Mouse (Mus musculus) heart, embryonic 13.5 days (tissue): ENCODE results near the gene Trip11. TPM values are rescaled to one million over a fixed set of nuclear protein-coding genes. Genes with fewer than 3 reads are reported as not detected.

ENCODE experiments used
- ATAC-seq: fragments of 200-750 bp; cut with Nextera tagmentation; 2 replicates; pipeline ENCODE4 v1.8.0; 2017; ENCODE audit warnings: moderate TSS enrichment; ENCODE audit not compliant: insufficient number of reproducible peaks, low FRiP score, low TSS enrichment; ENCODE audit errors: extremely low read depth
- H3K27ac ChIP-seq: fragments of 300-500 bp; sonication (generic); replicated peaks from 2 replicates; pipeline ENCODE4 v1.5.1; 2015; ENCODE audit warnings: moderate library complexity, mild to moderate bottlenecking, inconsistent platforms
- H3K27me3 ChIP-seq: fragments of 300-500 bp; sonication (generic); replicated peaks from 2 replicates; pipeline ENCODE4 v1.6.1; 2015; ENCODE audit warnings: mild to moderate bottlenecking, inconsistent platforms
- H3K36me3 ChIP-seq: fragments of 300-500 bp; sonication (generic); 2 replicates; pipeline ENCODE4 v1.6.1; 2015; ENCODE audit warnings: mild to moderate bottlenecking, inconsistent platforms
- H3K4me1 ChIP-seq: fragments of 300-500 bp; sonication (generic); 2 replicates; pipeline ENCODE4 v1.6.1; 2015; ENCODE audit warnings: inconsistent platforms
- H3K4me2 ChIP-seq: fragments of 300-500 bp; sonication (generic); 2 replicates; pipeline ENCODE4 v1.6.1; 2015; ENCODE audit warnings: inconsistent platforms, mild to moderate bottlenecking, moderate library complexity
- H3K4me3 ChIP-seq: fragments of 300-500 bp; sonication (generic); 2 replicates; pipeline ENCODE4 v1.5.1; 2015; ENCODE audit warnings: moderate library complexity, mild to moderate bottlenecking, inconsistent platforms
- H3K9ac ChIP-seq: fragments of 300-500 bp; sonication (generic); 2 replicates; pipeline ENCODE4 v1.6.1; 2015; ENCODE audit warnings: inconsistent platforms, mild to moderate bottlenecking, moderate library complexity
- H3K9me3 ChIP-seq: fragments of 300-500 bp; sonication (generic); 2 replicates; pipeline ENCODE4 v1.6.1; 2016; ENCODE audit warnings: inconsistent platforms
- WGBS: fragments of 180-500 bp; shearing (Covaris S2); methylation state at CpG from one replicate; pipeline ENCODE4 v1.1.7; 2015; ENCODE audit warnings: mixed read lengths; 5-methylcytosine and 5-hydroxymethylcytosine counted together
- polyA plus RNA-seq: library from polyadenylated mRNA; unstranded; fragments of >200 nt; fragmentation: Nextera tagmentation; extraction: Ambion mirVana; gene quantifications from 2 replicates; pipeline ENCODE4 v1.2.1, GENCODE M21; 2015

Gene Trip11
- polyA plus RNA-seq, 1 experiment from 2014 or later = 19.5 TPM

DNA sequence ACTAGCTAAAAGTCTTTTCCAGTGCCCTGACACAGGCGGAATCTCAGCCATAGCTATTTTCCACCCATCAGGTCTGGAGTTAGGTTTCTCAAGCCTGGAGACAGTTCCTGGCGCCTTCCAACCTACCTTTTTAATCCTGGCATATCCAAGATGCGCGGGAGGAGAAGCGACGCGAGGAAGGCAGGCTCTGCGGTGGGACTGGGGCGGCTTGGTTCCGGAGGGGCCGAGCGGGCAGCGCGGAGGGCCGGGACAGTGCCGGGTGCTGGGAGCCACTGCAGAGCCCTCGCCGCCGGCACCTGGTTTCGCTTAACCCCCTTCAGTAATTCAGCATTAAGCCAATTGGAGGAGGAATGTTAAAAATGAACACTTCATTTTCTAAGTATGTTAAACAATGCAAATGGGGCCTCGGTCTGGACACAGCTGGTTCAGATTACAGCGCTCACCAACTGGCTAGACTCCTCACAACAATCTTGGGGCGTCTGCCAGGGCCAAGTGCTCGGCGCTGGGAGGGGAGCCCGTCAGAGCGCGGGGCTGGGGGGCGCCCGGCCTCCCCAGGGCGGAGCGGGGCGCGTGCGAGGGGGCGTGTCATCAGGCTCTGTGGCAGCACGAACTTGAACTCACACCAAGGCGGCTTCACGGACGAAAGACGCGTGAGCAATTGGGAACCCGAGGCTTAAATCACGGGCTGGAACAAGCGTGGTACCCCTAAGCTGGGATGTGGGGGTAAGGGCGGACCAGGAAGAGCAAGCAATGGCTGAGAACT is 94.3 kb downstream of the Trip11 start, which contains the start of gene Fbln5:
Gene Fbln5 (minus strand): TSS at position 448 of the 763 bp plus-strand sequence.
- H3K4me3 ChIP-seq = peak within 1 kb of the TSS; percentile 56
- H3K4me1 ChIP-seq = peaks cover 19% of the 10 kb centered on the region
- H3K27me3 ChIP-seq = peaks cover 24% of the 10 kb centered on the region
- WGBS = under 1% methylated on average over 46 of the region's 46 CpGs
- H3K36me3 ChIP-seq = no peaks in the 10 kb centered on the region
- peak within 1 kb of the TSS; percentile 96 for H3K4me2 ChIP-seq
- H3K9me3 ChIP-seq = no peaks in the 10 kb centered on the region
- peak within 1 kb of the TSS; percentile 87 for H3K27ac ChIP-seq
- 0 out of 2 replicates have a peak, but pooled peaks have one; percentile 38 for ATAC-seq
- H3K9ac ChIP-seq = peak within 1 kb of the TSS; percentile 76

DNA sequence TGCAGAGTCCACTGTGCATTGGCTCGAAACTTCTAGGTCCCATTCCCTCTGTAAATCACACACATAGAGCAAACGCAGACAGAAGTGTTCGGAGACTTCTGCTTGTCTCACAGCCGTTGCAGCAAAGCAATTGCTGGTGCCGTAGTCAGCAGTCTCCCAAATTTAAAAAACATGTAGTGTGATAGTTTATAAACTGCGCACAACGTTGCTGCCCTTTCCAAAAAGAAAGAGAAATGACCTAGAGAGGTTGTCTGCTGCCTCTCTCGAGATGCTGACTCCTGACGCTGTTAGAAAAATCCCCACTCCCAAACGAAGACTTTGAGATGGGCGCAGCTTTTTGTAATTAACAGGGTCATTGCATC is 94.8 kb downstream of the Trip11 start:
- H3K27ac ChIP-seq = peak overlapping the region; percentile 87
- 29% methylated on average over 11 of the region's 11 CpGs for WGBS
- peak overlapping the region; percentile 56 for H3K4me3 ChIP-seq
- H3K4me2 ChIP-seq = peak overlapping the region; percentile 96
- no peak for ATAC-seq
- H3K27me3 ChIP-seq = peaks cover 24% of the 10 kb centered on the region
- peaks cover 19% of the 10 kb centered on the region for H3K4me1 ChIP-seq
- peak overlapping the region; percentile 76 for H3K9ac ChIP-seq
- no peaks in the 10 kb centered on the region for H3K9me3 ChIP-seq
- H3K36me3 ChIP-seq = no peaks in the 10 kb centered on the region

DNA sequence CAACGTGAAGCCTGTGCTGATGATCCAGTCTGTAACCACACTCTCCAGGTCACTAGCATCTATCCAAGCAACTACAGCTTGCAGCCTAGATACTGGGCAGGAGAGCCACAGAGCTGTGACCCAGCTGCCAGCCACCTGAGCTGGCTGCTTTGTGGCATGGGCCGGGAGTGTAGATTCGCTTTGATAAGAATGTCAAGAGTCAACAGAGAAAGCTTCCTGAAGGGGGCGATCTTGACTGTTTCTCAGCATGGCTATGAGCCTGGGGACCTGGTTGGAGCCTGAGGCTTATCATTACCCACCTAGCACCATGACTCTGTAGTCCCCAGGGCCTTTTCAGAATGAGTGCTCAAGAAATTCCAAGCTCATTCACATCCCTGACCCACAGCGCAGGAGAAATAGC is 96.3 kb downstream of the Trip11 start:
- no peaks in the 10 kb centered on the region for H3K36me3 ChIP-seq
- H3K27ac ChIP-seq = no peak overlapping the region
- H3K27me3 ChIP-seq = peaks cover 24% of the 10 kb centered on the region
- H3K9me3 ChIP-seq = no peaks in the 10 kb centered on the region
- ATAC-seq = no peak
- H3K9ac ChIP-seq = peak overlapping the region; percentile 76
- WGBS = 34% methylated on average over 5 of the region's 5 CpGs
- H3K4me2 ChIP-seq = peak overlapping the region; percentile 96
- peaks cover 18% of the 10 kb centered on the region for H3K4me1 ChIP-seq
- peak overlapping the region; percentile 56 for H3K4me3 ChIP-seq

DNA sequence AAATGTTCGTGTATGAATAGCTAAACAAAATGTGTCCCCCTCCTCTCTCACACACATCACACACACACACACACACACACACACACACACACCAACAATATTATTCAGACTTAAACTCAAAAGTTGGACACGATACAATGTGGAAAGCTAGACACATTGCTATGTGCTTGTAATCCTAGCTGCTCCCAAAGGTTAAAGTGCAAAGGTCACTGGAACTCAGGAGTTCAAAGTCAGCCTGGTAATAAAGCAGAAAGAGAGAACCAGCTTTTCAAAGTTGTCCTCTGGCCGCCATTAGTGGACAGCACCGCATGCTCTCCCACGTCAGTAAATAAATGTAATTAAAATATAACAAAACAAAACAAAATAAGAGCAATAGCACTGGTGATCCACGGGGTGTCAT is 97.3 kb downstream of the Trip11 start:
- Histone ChIP-seq H3K4me3 (peak overlapping the region; percentile 2; the same call in 1 of the 2 replicates), H3K9me3 (no peaks in the 10 kb centered on the region), H3K4me2 (peak overlapping the region; percentile 96), H3K36me3 (no peaks in the 10 kb centered on the region), H3K4me1 (peaks cover 9% of the 10 kb centered on the region), H3K27ac (no peak overlapping the region), H3K9ac (no peak overlapping the region), H3K27me3 (peaks cover 23% of the 10 kb centered on the region)
- no peak for ATAC-seq
- 77% methylated on average over 6 of the region's 6 CpGs for WGBS

DNA sequence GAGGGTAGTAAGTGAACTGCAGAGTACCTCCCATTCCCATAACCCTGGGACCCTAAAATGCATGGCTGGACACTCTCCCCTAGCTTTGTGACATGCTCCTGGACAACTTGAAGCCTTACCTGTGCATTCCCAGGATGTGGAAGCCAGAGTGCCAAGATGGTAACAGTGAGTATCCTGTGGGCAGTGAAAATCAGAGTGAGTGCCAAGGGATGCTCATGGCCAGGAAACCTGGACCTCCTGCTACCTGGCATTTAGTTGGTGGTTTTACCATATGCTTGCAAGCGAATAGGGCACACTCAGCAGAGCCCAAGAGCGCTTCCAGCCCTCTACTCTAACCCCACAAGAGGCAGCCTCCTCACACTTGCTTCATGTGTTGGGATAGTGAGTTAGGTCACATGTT is 98.6 kb downstream of the Trip11 start:
- Histone ChIP-seq H3K4me1 (peaks cover 5% of the 10 kb centered on the region), H3K4me2 (peak overlapping the region; percentile 96), H3K9me3 (no peaks in the 10 kb centered on the region), H3K27ac (no peak overlapping the region), H3K36me3 (no peaks in the 10 kb centered on the region), H3K4me3 (no peak overlapping the region), H3K27me3 (peaks cover 14% of the 10 kb centered on the region), H3K9ac (no peak overlapping the region)
- ATAC-seq = no peak
- 76% methylated on average over 2 of the region's 2 CpGs for WGBS

DNA sequence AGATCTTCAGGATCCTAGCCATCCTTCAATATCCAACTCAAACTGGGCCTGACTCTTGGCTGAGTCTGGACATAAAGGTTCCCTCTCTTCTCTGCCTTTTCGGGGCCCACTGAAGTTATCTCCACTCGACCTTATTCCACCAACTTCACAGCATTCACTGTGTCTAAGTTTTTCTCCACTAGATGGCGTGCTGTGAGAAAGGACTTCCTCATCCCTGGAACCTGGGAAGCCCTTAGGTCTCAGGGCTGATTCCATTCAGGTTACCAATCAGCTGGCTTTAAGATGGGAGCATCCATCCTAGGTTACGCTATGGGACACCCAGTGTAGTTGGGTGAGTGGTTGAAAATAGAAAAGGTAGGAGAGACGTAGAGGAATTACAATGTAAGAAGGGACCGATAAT is 101.9 kb downstream of the Trip11 start:
- Histone ChIP-seq H3K27ac (no peak overlapping the region), H3K4me2 (no peak overlapping the region), H3K36me3 (no peaks in the 10 kb centered on the region), H3K9me3 (no peaks in the 10 kb centered on the region), H3K27me3 (0 out of 2 replicates have a peak, but pooled peaks cover 3% of the 10 kb centered on the region), H3K4me1 (no peaks in the 10 kb centered on the region), H3K9ac (no peak overlapping the region), H3K4me3 (no peak overlapping the region)
- ATAC-seq = no peak
- 50% methylated on average over 6 of the region's 6 CpGs for WGBS

DNA sequence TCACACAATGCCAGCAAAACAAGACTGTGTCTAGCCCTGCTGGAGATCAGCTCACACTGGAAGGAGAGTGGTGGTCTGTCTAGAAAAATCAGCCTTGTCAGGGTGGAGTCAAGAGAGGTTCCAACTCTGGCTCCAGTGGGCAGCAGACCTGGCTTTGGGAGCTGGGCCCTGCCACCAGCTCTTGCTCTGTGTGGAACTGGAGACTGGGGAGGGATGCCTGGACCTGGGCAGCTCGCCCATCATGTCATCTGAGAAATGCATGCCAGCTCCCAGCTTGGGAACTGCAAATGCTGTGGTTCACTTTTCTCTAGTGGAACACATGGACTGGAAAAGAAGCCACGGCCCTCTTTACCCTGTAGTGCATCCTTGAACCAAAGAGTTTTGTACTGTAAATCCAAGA is 102.6 kb downstream of the Trip11 start:
- WGBS = 53% methylated on average over 2 of the region's 2 CpGs
- H3K4me1 ChIP-seq = no peaks in the 10 kb centered on the region
- no peaks in the 10 kb centered on the region for H3K9me3 ChIP-seq
- no peak overlapping the region for H3K4me2 ChIP-seq
- H3K27ac ChIP-seq = no peak overlapping the region
- no peak overlapping the region for H3K9ac ChIP-seq
- no peak for ATAC-seq
- H3K27me3 ChIP-seq = 0 out of 2 replicates have a peak, but pooled peaks cover 3% of the 10 kb centered on the region
- no peaks in the 10 kb centered on the region for H3K36me3 ChIP-seq
- H3K4me3 ChIP-seq = no peak overlapping the region

DNA sequence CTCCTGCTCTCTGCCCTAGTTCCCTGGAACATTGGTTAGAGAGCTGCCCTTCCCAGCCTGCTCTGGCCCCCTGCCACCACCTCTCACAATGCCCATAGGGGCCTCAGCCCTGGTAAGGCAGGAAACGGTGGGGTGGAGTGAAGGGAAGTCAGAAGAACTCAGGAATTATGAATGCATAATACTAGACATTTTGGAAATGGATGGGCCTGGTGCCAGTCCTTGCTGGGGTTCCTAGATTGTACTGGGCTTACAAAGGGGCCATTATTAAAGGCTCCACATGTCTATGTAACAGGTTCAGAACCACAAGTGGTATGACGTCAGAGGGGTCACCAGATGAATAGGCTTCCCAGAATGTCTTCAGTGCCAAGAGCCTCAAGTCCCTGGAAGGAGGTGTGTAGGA is 105.7 kb downstream of the Trip11 start:
- 56% methylated on average over 2 of the region's 2 CpGs for WGBS
- H3K36me3 ChIP-seq = no peaks in the 10 kb centered on the region
- H3K27ac ChIP-seq = no peak overlapping the region

DNA sequence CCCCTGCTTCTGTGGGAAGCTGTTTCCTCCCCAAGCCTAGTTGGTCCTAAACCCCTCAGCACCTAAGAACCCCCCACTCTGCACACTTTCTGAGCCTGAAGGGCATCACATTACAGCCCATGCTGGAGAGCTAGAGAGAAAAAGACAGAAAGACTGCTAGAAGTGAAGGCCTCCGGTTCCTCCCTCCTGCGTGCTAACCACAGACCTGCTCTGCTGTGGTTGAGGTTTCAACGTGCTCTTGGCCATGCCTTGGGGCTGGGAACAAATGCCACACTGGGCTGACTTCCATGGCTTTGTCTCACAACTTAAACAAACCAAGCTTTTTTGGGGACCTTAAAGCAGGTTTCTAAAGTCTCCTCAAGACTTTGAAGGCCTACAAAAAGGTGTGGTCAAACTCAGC is 110.6 kb downstream of the Trip11 start:
- WGBS = 82% methylated on average over 3 of the region's 3 CpGs
- no peak for ATAC-seq
- Histone ChIP-seq H3K36me3 (0 out of 2 replicates have a peak, but pooled peaks cover 6% of the 10 kb centered on the region), H3K4me2 (no peak overlapping the region), H3K27ac (no peak overlapping the region), H3K27me3 (no peaks in the 10 kb centered on the region), H3K9ac (no peak overlapping the region), H3K4me1 (no peaks in the 10 kb centered on the region), H3K4me3 (no peak overlapping the region), H3K9me3 (no peaks in the 10 kb centered on the region)

More for the DNA sequence above, 105.7 kb downstream of the Trip11 start:
- no peaks in the 10 kb centered on the region for H3K4me1 ChIP-seq
- H3K4me2 ChIP-seq = no peak overlapping the region
- no peak overlapping the region for H3K9ac ChIP-seq
- H3K4me3 ChIP-seq = no peak overlapping the region
- no peak for ATAC-seq
- no peaks in the 10 kb centered on the region for H3K27me3 ChIP-seq
- no peaks in the 10 kb centered on the region for H3K9me3 ChIP-seq

DNA sequence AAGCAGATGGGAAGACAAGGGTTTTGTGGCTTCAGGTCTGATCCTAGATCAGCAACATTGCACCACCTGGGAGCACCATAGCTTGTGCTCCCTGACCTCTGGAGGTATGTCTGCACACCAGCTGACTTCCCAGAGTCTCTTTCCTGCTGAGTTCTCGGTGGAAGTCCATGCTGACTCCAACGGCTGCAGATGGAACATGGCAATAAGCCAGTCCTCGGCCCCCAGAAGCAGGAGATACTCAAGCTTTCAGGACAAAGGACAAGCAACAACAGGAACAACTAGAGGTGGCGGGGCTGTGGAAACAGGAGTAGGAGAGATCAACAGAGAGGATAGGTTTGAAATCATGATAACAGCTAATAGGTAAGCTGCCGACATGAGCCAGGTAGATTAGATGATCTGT is 111.3 kb downstream of the Trip11 start:
- ATAC-seq = no peak
- Histone ChIP-seq H3K9me3 (no peaks in the 10 kb centered on the region), H3K4me2 (no peak overlapping the region)

DNA sequence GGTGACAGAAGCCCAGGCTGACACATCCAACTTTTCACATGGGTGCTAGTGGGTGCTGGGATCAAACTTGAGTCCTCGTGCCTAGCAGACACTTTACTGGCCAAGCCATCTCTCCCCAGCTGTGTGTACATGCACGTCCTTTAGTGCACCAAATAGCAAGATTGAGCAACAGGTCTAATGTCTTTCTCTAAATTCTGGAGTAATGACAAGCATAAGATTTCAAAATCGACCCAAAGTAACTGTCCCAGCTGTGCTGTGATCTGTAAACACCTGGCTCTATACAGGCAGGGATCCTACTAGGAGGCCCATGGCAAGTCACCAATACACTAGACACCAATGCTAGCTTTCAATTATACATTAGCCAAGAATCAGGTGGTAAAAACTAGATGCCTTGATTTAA is 112.0 kb downstream of the Trip11 start:
- Histone ChIP-seq H3K9ac (no peak overlapping the region), H3K36me3 (0 out of 2 replicates have a peak, but pooled peaks cover 6% of the 10 kb centered on the region), H3K4me1 (no peaks in the 10 kb centered on the region), H3K27me3 (no peaks in the 10 kb centered on the region), H3K4me2 (no peak overlapping the region), H3K4me3 (no peak overlapping the region), H3K27ac (no peak overlapping the region), H3K9me3 (no peaks in the 10 kb centered on the region)
- WGBS = 70% methylated on average over 3 of the region's 3 CpGs
- no peak for ATAC-seq

More for the DNA sequence above, 111.3 kb downstream of the Trip11 start:
- Histone ChIP-seq H3K27ac (no peak overlapping the region), H3K4me3 (no peak overlapping the region), H3K4me1 (no peaks in the 10 kb centered on the region), H3K9ac (no peak overlapping the region), H3K36me3 (0 out of 2 replicates have a peak, but pooled peaks cover 6% of the 10 kb centered on the region), H3K27me3 (no peaks in the 10 kb centered on the region)
- 64% methylated on average over 5 of the region's 5 CpGs for WGBS
